Mouse (Mus musculus): ENCODE measurements at regions not wholly inside any gene's neighbourhood (a gene's known extent, or its start where the extent isn't known, plus 50 kb on each side); places are given as distances from the start of the nearest gene placed in this dataset.

DNA sequence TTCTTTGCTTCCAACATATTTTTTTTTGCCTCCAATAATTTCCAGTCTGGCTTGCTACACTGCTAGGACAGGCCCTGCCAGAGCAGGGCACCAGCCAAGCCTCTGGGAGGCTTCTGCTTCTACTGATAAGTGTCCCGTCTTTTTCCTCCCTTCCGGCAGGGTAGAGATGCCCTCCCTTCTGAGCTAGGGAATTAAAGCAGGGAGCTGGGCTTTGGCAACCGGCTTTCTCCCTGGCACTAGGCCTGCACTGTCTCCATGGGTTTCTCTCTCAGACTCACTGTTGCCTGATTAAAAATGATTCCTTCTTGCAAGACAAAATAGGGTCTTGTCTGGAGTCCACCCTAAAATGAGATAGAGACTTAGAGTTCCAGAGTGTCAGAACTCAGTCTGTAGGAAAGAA is 153.3 kb upstream of the Gm4791 start:
- TF ChIP-seq CTCF (IDR thresholded peaks at IDR 0.05; ENCODE audit: insufficient read depth, low read depth, low read length) (no peak), POLR2A (IDR thresholded peaks at IDR 0.05; ENCODE audit: insufficient read depth, low read depth, low read length) (no peak)

Data from olfactory bulb, adult 2 months (tissue).